Mouse (Mus musculus) liver, embryonic 14.5 days (tissue): ENCODE data around the gene Capn2. TPM values are rescaled to one million over a fixed set of nuclear protein-coding genes. Genes with fewer than 3 reads are reported as not detected.

Source experiments
- ATAC-seq: fragments of 200-750 bp; cut with Nextera tagmentation; 2 replicates; pipeline ENCODE4 v1.8.0; 2017; ENCODE audit warnings: moderate number of reproducible peaks, mild to moderate bottlenecking, moderate library complexity; ENCODE audit not compliant: insufficient read depth
- DNase-seq, 3 experiments: peaks; one replicate each; pipeline ENCODE4 v3.0.0-alpha.2; 2012 to 2013; ENCODE audit warnings: low read depth in 3 of 3, low spot score in 3 of 3
- H3K27ac ChIP-seq: fragments of 300-500 bp; sonication (generic); 2 replicates; pipeline ENCODE4 v1.5.1; 2014; ENCODE audit warnings: moderate library complexity, mild to moderate bottlenecking, control low read depth, inconsistent platforms
- H3K27me3 ChIP-seq: fragments of 300-500 bp; sonication (generic); 2 replicates; pipeline ENCODE4 v1.6.1; 2014; ENCODE audit warnings: mild to moderate bottlenecking, low read length, moderate library complexity; ENCODE audit not compliant: control insufficient read depth, insufficient read depth
- H3K36me3 ChIP-seq: fragments of 300-500 bp; sonication (generic); replicated peaks from 2 replicates; pipeline ENCODE4 v1.6.1; 2014; ENCODE audit warnings: low read depth; ENCODE audit not compliant: control insufficient read depth, insufficient read depth
- H3K4me1 ChIP-seq, 2 experiments: fragments of 200-500 bp in 1 of 2; fragments of 300-500 bp in 1 of 2; sonication (generic) in 1 of 2; replicated peaks; 2 replicates each; pipeline ENCODE4 v1.6.1; 2012 to 2014; ENCODE audit warnings: antibody characterized with exemption in 1 of 2, inconsistent platforms in 1 of 2, low read length in 1 of 2; ENCODE audit not compliant: control insufficient read depth in 2 of 2, insufficient read depth in 2 of 2
- H3K4me2 ChIP-seq: fragments of 300-500 bp; sonication (generic); 2 replicates; pipeline ENCODE4 v1.6.1; 2014; ENCODE audit warnings: low read depth, mild to moderate bottlenecking, control low read depth, moderate library complexity
- H3K4me3 ChIP-seq, 2 experiments: fragments of 200-500 bp in 1 of 2; fragments of 300-500 bp in 1 of 2; sonication (generic) in 1 of 2; 2 replicates each; pipeline ENCODE4 v1.5.1; 2012 to 2014; ENCODE audit warnings: low read depth in 2 of 2, low read length in 2 of 2, mild to moderate bottlenecking in 2 of 2, control low read depth in 1 of 2, inconsistent platforms in 1 of 2, moderate library complexity in 1 of 2; ENCODE audit not compliant: insufficient read depth in 1 of 2
- H3K9ac ChIP-seq: fragments of 300-500 bp; sonication (generic); replicated peaks from 2 replicates; pipeline ENCODE4 v1.6.1; 2014; ENCODE audit warnings: mild to moderate bottlenecking, control low read depth, moderate library complexity
- H3K9me3 ChIP-seq: fragments of 300-500 bp; sonication (generic); 2 replicates; pipeline ENCODE4 v1.6.1; 2016; ENCODE audit warnings: low read length, mixed read lengths; ENCODE audit not compliant: control insufficient read depth
- CTCF ChIP-seq: IDR thresholded peaks from 2 replicates; pipeline ENCODE4 v1.5.1; 2016; ENCODE audit warnings: antibody characterized with exemption, low read depth, control low read depth
- EP300 ChIP-seq: IDR thresholded peaks from 2 replicates; pipeline ENCODE4 v1.6.1; 2016; ENCODE audit warnings: antibody characterized with exemption, low read depth
- WGBS: fragments of 180-500 bp; shearing (Covaris S2); extraction: QIAGEN DNeasy Blood & Tissue Kit; methylation state at CpG from one replicate; pipeline ENCODE4 v1.1.7; 2014; ENCODE audit not compliant: insufficient replicate concordance; 5-methylcytosine and 5-hydroxymethylcytosine counted together
- polyA plus RNA-seq, 2 experiments: library from polyadenylated mRNA; depleted of rRNA in 1 of 2; stranded (reverse) in 1 of 2; unstranded in 1 of 2; fragments of >200 nt; fragmentation: Nextera tagmentation in 1 of 2; extraction: Ambion mirVana in 1 of 2; gene quantifications; 2 replicates each; pipeline versions ENCODE4 v1.2.1 to v1.2.3; 2012 to 2014

The Capn2 gene
- polyA plus RNA-seq, 2 experiments, result 9.8 to 13.6 TPM

DNA sequence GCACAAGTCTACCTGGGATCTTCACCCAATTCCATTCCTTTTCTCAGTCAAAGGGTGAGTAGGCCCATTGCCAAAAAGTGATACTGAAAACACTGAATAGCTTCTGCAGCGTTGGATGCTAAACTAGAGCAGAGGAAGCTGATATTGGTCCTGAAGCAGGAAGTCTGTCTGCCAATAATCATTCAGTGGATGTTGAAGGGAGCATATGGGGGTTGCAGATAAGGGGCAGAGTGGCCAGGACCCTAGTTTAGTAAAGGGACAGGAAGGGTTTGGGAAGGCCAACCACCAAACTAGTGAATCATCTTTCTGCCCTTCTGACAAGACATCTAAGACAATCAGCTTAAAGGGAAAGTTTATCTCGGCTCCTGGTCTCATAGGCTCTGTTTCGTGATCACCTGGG, 6.3 kb upstream of the Capn2 start:
- Histone ChIP-seq H3K4me2 (no peak overlapping the region), H3K27me3 (no peaks in the 10 kb centered on the region; the same call in none of the 2 replicates), H3K9me3 (no peaks in the 10 kb centered on the region), H3K4me1 (peaks cover 0 to 8% of the 10 kb centered on the region in 2 experiments; a peak in 1 of 4 replicates), H3K27ac (no peak overlapping the region), H3K36me3 (no peaks in the 10 kb centered on the region), H3K9ac (no peak overlapping the region), H3K4me3 (no peak overlapping the region)
- DNase-seq (no peak), ATAC-seq (no peak)
- TF ChIP-seq EP300, result no peak
- no peak for TF ChIP-seq CTCF
- 29% methylated on average over 3 of the region's 3 CpGs for WGBS

DNA sequence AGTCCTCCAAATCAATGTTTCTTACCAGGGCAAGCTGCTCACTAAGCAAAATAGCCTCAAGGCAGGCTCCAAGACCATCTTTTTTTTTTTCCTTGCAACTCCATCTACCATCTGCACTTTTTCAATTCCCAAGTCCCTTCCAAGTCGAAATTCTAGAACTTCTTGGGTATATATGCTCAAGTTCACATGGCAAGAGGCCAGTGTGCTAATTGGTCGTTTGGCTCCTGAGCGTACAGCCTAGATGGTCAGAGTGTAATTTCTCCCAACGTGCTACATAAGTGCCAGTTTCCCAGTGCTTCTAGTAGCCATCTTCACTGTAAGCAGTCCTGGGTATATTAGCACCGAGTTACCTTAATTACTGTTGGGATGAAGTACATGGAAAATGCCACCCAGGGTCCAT, 5.6 kb upstream of the Capn2 start:
- peaks cover 0 to 7% of the 10 kb centered on the region in 2 experiments; a peak in 1 of 4 replicates for H3K4me1 ChIP-seq
- no peak overlapping the region for H3K27ac ChIP-seq
- H3K4me3 ChIP-seq, result no peak overlapping the region
- H3K4me2 ChIP-seq, result no peak overlapping the region
- peaks cover 2% of the 10 kb centered on the region for H3K27me3 ChIP-seq
- DNase-seq (no peak), ATAC-seq (no peak)
- TF ChIP-seq EP300 (no peak), CTCF (no peak)
- H3K9me3 ChIP-seq, result no peaks in the 10 kb centered on the region
- WGBS, result 59% methylated on average over 5 of the region's 5 CpGs
- H3K36me3 ChIP-seq, result no peaks in the 10 kb centered on the region
- H3K9ac ChIP-seq, result no peak overlapping the region

DNA sequence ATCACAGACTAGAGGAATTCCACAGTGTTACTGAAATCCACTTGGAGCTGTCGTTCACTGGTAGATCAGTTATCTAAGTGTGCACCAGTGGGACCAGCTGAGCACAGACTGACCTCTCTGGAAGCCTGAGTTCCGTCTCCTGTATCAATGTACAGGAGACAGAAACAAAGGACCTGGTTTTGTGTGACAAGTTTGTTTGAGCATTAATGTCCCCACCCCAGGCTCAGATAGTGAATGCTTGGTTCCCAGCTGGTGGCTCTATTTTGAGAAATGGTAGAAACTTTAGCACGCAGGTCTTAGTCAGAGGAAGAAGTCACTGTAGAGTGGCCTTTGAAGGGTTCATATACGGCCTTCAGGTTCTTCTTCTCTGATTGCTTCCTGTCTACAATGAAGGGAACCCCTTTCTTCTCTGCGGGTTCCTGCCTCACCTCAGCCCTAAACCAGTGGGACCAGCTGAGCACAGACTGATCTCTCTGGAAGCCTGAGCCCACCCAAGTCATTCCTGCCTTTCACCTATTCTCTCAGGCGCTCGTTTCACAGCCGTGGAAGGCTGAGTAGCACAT, 3.6 kb upstream of the Capn2 start:
- Histone ChIP-seq H3K4me3 (no peak overlapping the region), H3K9ac (no peak overlapping the region), H3K9me3 (no peaks in the 10 kb centered on the region), H3K27me3 (peaks cover 15% of the 10 kb centered on the region), H3K4me1 (peaks cover 0 to 5% of the 10 kb centered on the region in 2 experiments; a peak in 2 of 4 replicates), H3K36me3 (no peaks in the 10 kb centered on the region), H3K4me2 (no peak overlapping the region), H3K27ac (no peak overlapping the region)
- ATAC-seq (no peak), DNase-seq (no peak)
- 52% methylated on average over 8 of the region's 8 CpGs for WGBS
- TF ChIP-seq EP300, result no peak
- TF ChIP-seq CTCF, result no peak

DNA sequence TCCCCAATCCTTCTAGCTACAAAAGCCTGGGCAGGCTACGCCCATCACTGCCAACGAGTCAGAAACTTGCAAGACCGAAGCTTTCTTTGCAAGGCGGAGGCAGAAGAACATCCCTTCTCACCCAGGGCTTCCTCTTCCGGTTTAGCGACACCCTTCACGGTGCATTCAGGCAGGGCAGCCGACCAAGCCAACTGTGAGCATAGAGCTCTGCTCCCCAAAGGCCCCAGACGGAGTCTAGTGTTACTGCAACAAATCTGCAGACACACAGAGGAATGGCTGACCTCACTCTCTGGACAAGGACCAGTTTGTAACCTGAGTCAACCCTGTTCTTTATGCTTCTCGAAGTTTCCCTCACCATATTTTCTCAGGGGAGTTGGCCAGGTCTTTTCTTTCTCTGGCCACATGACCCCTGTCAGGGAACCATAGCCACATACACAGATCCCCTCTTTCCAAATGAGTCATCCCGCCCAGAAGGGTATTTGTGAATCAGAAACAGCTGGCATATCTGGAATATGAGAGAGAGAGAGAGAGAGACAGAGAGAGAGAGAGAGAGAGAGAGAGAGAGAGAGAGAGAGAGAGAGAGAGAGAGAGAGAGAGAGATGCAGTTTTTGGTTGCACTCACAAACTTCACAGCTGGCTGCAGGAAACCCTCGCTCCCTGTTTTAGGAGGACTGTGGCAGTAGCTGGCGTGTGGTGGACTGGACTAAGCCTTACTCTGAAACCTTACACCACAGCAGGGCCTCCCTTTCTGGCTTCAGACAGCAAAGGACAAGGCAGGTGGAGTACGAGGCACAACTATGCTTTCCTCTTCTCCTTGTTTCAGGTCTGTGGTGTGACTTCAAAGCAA, 2.9 kb upstream of the Capn2 start:
- DNase-seq (no peak), ATAC-seq (no peak)
- TF ChIP-seq EP300 (no peak), CTCF (no peak)

DNA sequence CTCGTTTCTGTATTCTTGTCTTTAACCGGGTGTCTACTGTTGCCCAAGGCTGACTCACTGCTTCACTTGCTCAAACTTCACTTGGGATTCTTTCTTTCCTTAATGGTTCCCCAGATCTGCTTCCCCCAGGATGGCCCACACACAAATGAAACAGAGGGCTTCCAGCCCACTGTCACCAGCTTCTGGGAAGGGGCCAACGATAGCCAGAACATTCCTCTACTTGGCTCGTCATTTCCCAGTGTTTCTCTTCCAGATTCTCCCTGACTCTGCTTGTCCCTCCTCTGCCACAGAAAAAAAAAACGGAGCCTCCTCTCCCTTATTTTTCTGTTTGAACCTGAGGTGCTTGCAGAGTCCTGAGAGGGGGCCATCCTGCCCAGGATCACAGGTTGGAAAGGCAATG, 1.9 kb upstream of the Capn2 start:
- ATAC-seq (no peak), DNase-seq (no peak)
- H3K9ac ChIP-seq, result no peak overlapping the region
- H3K4me2 ChIP-seq, result no peak overlapping the region
- H3K4me1 ChIP-seq, result peaks cover 0 to 5% of the 10 kb centered on the region in 2 experiments; a peak in 2 of 4 replicates
- H3K9me3 ChIP-seq, result no peaks in the 10 kb centered on the region
- H3K36me3 ChIP-seq, result no peaks in the 10 kb centered on the region
- H3K27ac ChIP-seq, result no peak overlapping the region
- no peak overlapping the region for H3K4me3 ChIP-seq
- WGBS, result 61% methylated on average over 5 of the region's 5 CpGs
- H3K27me3 ChIP-seq, result peaks cover 15% of the 10 kb centered on the region
- TF ChIP-seq CTCF, result no peak
- TF ChIP-seq EP300, result no peak

More for the DNA sequence above, 2.9 kb upstream of the Capn2 start:
- peaks cover 0 to 5% of the 10 kb centered on the region in 2 experiments; a peak in 2 of 4 replicates for H3K4me1 ChIP-seq
- H3K4me3 ChIP-seq, result no peak overlapping the region
- no peak overlapping the region for H3K27ac ChIP-seq
- no peaks in the 10 kb centered on the region for H3K9me3 ChIP-seq
- no peaks in the 10 kb centered on the region for H3K36me3 ChIP-seq
- no peak overlapping the region for H3K9ac ChIP-seq
- WGBS, result 24% methylated on average over 14 of the region's 14 CpGs
- no peak overlapping the region for H3K4me2 ChIP-seq
- peaks cover 15% of the 10 kb centered on the region for H3K27me3 ChIP-seq
